Mouse (Mus musculus): ENCODE data around the gene Cenpe.

DNA sequence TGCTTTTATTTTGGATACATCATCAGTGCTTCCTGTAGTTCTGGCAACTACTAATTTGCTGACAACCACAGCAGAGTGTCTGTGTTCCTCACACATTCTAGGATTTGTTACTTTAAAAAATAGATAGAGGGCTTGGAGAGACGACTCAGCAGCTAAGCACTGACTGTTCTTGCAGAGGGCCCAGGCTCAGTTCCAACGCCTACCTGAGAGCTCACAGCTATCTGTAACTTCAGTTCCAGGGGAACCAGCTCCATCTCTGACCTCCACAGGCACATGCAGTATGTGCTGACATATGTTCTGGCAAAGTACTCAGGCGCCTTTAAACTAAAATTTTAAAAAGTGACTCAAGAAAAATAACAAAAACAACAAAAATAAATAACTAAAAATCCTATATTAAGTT, 19.7 kb downstream of the Cenpe start:
- TF ChIP-seq CTCF (IDR thresholded peaks at IDR 0.05; ENCODE audit: borderline replicate concordance, control insufficient read depth, extremely low read depth, insufficient read depth, low read length, poor library complexity) (no peak), POLR2A (IDR thresholded peaks at IDR 0.05; ENCODE audit: control insufficient read depth, extremely low read depth, insufficient read depth, low read length, poor library complexity) (no peak)

Data from thymus, adult 2 months (tissue).